Mouse (Mus musculus) neural tube, embryonic 14.5 days (tissue): ENCODE results near the gene Pycr1. TPM values are rescaled to one million over a fixed set of nuclear protein-coding genes. Genes with fewer than 3 reads are reported as not detected.
A peak's percentile ranks its signal among the peaks of the same experiment; 100 is the strongest.

Experiments
- ATAC-seq: fragments of 200-750 bp; cut with Nextera tagmentation; 2 replicates; pipeline ENCODE4 v1.8.0; 2017; ENCODE audit warnings: low read depth, mild to moderate bottlenecking, moderate TSS enrichment, moderate library complexity
- H3K27ac ChIP-seq: fragments of 300-500 bp; sonication (generic); 2 replicates; pipeline ENCODE4 v1.5.1; 2014; ENCODE audit warnings: low read depth, mild to moderate bottlenecking, control low read depth, low read length, moderate library complexity, mixed read lengths
- H3K27me3 ChIP-seq: fragments of 300-500 bp; sonication (generic); 2 replicates; pipeline ENCODE4 v1.6.1; 2014; ENCODE audit warnings: low read length; ENCODE audit not compliant: control insufficient read depth, insufficient read depth
- H3K36me3 ChIP-seq: fragments of 300-500 bp; sonication (generic); 2 replicates; pipeline ENCODE4 v1.6.1; 2014; ENCODE audit warnings: low read length, mixed read lengths; ENCODE audit not compliant: control insufficient read depth, insufficient read depth
- H3K4me1 ChIP-seq: fragments of 300-500 bp; sonication (generic); 2 replicates; pipeline ENCODE4 v1.6.1; 2014; ENCODE audit warnings: low read length; ENCODE audit not compliant: control insufficient read depth, insufficient read depth
- H3K4me2 ChIP-seq: fragments of 300-500 bp; sonication (generic); 2 replicates; pipeline ENCODE4 v1.6.1; 2014; ENCODE audit warnings: mild to moderate bottlenecking, low read depth, low read length, control low read depth
- H3K4me3 ChIP-seq: fragments of 300-500 bp; sonication (generic); 2 replicates; pipeline ENCODE4 v1.5.1; 2014; ENCODE audit warnings: low read depth, low read length, control low read depth, mixed read lengths
- H3K9ac ChIP-seq: fragments of 300-500 bp; sonication (generic); replicated peaks from 2 replicates; pipeline ENCODE4 v1.6.1; 2014; ENCODE audit warnings: low read depth, mild to moderate bottlenecking, control low read depth, low read length, mixed read lengths
- H3K9me3 ChIP-seq: fragments of 300-500 bp; sonication (generic); 2 replicates; pipeline ENCODE4 v1.6.1; 2016; ENCODE audit warnings: low read length; ENCODE audit not compliant: control insufficient read depth
- WGBS: fragments of 180-500 bp; shearing (Covaris S2); extraction: QIAGEN DNeasy Blood & Tissue Kit; methylation state at CpG from one replicate; pipeline ENCODE4 v1.1.7; 2014; 5-methylcytosine and 5-hydroxymethylcytosine counted together
- polyA plus RNA-seq: library from polyadenylated mRNA; unstranded; fragments of >200 nt; fragmentation: Nextera tagmentation; extraction: Ambion mirVana; gene quantifications from 2 replicates; pipeline ENCODE4 v1.2.1, GENCODE M21; 2014

The Pycr1 gene
- polyA plus RNA-seq, 1 experiment from 2014 or later, result 15.3 TPM

- H3K4me3 ChIP-seq, result peak overlapping the region; percentile 39
- H3K4me1 ChIP-seq, result peaks cover 14% of the 10 kb centered on the region; the same call in 1 of the 2 replicates
- no peaks in the 10 kb centered on the region for H3K27me3 ChIP-seq
- H3K27ac ChIP-seq, result peak overlapping the region; percentile 30; the same call in 1 of the 2 replicates
- WGBS, result under 1% methylated on average over 18 of the region's 18 CpGs
- H3K9me3 ChIP-seq, result no peaks in the 10 kb centered on the region
- no peaks in the 10 kb centered on the region for H3K36me3 ChIP-seq
- H3K9ac ChIP-seq, result peak overlapping the region; percentile 74
- peak; percentile 52 for ATAC-seq
- H3K4me2 ChIP-seq, result peak overlapping the region; percentile 94
Measured at GRCm38 (mm10) chr11:120642939-120643600, 499 bp downstream of the Pycr1 start.

DNA sequence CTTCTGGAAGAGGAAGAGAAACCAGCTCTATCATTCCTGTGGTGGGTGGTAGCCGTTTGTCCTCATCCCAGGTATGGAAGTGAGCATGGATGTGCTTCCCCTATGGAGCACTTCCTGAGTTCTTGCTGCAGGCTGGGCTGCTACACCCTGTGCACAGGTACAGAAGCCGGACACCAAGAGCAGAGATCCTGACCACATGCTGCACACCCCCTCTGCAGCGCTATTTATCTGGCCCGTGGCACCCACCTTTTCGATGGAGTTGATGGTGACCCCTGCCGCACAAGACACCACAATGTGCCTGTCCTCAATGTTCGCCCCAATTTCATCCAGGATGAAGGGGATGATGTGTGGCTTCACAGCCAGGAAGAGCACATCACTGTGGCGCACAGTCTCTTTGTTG, 1.7 kb downstream of the Pycr1 start:
- no peaks in the 10 kb centered on the region for H3K27me3 ChIP-seq
- no peak overlapping the region for H3K4me3 ChIP-seq
- no peak for ATAC-seq
- H3K36me3 ChIP-seq, result no peaks in the 10 kb centered on the region
- WGBS, result 84% methylated on average over 8 of the region's 8 CpGs
- no peak overlapping the region for H3K9ac ChIP-seq
- H3K9me3 ChIP-seq, result no peaks in the 10 kb centered on the region
- H3K4me1 ChIP-seq, result peaks cover 10% of the 10 kb centered on the region; the same call in 1 of the 2 replicates
- no peak overlapping the region for H3K4me2 ChIP-seq
- no peak overlapping the region for H3K27ac ChIP-seq

DNA sequence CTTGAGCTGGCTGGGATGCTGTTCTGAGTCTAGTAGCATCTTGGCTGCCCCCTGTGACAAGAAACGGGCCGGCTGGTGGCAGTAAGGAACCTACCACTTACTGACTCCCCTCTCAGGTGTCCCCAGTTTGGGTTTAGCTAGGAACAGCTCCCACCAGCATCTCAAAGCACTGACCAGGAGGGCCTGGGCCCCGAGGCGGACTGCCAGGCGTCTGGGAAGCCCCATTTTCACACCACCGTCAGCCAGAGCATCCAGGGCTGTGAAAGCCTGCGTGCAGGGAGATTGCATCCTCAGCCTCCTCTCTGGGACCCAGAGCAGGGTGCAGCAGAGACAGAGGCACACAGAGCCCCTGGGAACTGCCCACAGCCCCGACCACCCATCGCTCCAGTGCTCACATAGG, 2.3 kb downstream of the Pycr1 start:
- 68% methylated on average over 9 of the region's 9 CpGs for WGBS
- Histone ChIP-seq H3K9me3 (no peaks in the 10 kb centered on the region), H3K27ac (no peak overlapping the region), H3K36me3 (no peaks in the 10 kb centered on the region), H3K4me3 (no peak overlapping the region), H3K27me3 (no peaks in the 10 kb centered on the region), H3K4me2 (no peak overlapping the region), H3K4me1 (peaks cover 10% of the 10 kb centered on the region; the same call in 1 of the 2 replicates), H3K9ac (no peak overlapping the region)
- no peak for ATAC-seq

DNA sequence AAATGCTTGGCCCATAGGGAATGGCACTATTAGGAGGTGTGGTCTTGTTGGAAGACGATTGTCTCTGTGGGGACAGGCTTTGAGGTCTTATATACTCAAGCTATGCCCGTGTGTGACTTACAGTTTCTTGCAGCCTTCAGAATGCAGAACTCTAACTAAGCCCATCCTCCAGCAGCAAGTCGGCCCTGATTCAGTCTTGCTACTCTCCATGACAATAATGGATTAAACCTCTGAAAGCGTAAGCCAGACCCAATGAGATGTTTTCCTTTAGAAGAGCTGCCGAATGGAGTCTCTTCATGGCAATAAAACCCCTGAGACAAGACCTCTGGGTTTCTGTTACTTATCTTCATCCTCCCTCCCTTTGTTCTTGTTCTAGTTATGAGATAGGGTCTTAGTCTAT, 8.8 kb downstream of the Pycr1 start:
- Histone ChIP-seq H3K4me2 (no peak overlapping the region), H3K9me3 (no peaks in the 10 kb centered on the region), H3K9ac (no peak overlapping the region), H3K4me3 (no peak overlapping the region), H3K27me3 (no peaks in the 10 kb centered on the region), H3K4me1 (peaks cover 13% of the 10 kb centered on the region), H3K36me3 (no peaks in the 10 kb centered on the region), H3K27ac (no peak overlapping the region)
- ATAC-seq, result no peak
- WGBS, result 80% methylated on average over 5 of the region's 5 CpGs

GRCm38 (mm10) chr11:120633520-120634343, 9.8 kb downstream of the Pycr1 start, which contains the start of gene Mafg:
TSS of gene Mafg (minus strand) at chr11:120633600.
- Histone ChIP-seq H3K4me1 (peaks cover 15% of the 10 kb centered on the region), H3K4me2 (peak within 1 kb of the TSS; percentile 97), H3K9me3 (no peaks in the 10 kb centered on the region), H3K27me3 (no peaks in the 10 kb centered on the region), H3K9ac (peak within 1 kb of the TSS; percentile 93), H3K36me3 (0 out of 2 replicates have a peak, but pooled peaks cover 5% of the 10 kb centered on the region), H3K4me3 (peak within 1 kb of the TSS; percentile 88), H3K27ac (peak within 1 kb of the TSS; percentile 87)
- ATAC-seq, result peak; percentile 93
- WGBS, result 10% methylated on average over 58 of the region's 58 CpGs

DNA sequence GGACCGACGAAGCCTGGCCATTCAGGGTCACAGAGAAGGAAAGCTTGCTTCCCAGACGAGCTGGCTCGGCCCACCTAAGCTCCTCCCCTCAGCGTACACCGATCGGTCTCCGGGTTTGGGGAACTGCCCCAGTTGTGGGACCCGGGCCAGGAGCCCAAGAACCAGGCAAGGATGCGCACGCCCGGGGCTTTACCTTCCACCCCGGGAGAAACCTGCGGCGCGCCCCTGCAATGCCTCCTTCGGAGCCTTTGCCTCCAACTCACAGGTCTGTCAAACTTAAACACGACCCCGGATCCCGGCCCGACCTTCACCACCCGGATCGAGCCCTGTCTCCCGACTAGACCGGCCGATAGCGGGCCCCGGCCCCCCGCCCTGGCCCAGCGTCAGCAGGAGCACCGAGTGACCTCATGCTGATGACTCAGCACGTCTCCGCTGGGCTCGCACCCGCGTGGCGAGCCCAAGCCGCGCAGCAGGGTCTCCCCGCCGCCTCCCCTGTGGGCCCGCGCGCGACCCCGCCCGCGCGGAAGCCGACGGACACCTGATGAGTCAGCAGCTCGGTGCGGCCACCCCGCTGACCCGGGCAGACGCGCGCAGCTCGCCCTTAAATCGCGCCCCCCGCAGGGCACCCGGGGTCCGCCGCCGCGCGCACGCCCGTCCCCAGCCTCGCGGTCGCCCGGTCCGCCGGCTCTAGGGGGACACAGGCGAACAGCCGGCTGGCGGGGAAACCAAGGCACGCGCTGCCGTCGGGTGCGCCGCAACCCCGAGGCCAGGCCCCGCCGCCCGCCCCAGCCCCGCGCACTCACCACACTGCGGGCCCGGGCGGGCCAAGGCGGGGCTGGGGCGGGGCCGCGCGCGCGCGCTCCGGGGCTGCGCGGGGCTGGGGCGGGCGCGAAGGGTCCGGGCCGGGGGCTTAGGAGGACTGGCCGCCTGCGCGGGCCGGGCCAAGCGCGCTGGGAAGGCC, 10.7 kb downstream of the Pycr1 start:
- ATAC-seq, result peak; percentile 83
- Histone ChIP-seq H3K4me3 (peak overlapping the region; percentile 88), H3K9me3 (no peaks in the 10 kb centered on the region), H3K36me3 (0 out of 2 replicates have a peak, but pooled peaks cover 5% of the 10 kb centered on the region), H3K4me1 (peaks cover 15% of the 10 kb centered on the region), H3K9ac (peak overlapping the region; percentile 93), H3K4me2 (peak overlapping the region; percentile 97), H3K27me3 (no peaks in the 10 kb centered on the region), H3K27ac (peak overlapping the region; percentile 87)
- WGBS, result under 1% methylated on average over 55 of the region's 116 CpGs

DNA sequence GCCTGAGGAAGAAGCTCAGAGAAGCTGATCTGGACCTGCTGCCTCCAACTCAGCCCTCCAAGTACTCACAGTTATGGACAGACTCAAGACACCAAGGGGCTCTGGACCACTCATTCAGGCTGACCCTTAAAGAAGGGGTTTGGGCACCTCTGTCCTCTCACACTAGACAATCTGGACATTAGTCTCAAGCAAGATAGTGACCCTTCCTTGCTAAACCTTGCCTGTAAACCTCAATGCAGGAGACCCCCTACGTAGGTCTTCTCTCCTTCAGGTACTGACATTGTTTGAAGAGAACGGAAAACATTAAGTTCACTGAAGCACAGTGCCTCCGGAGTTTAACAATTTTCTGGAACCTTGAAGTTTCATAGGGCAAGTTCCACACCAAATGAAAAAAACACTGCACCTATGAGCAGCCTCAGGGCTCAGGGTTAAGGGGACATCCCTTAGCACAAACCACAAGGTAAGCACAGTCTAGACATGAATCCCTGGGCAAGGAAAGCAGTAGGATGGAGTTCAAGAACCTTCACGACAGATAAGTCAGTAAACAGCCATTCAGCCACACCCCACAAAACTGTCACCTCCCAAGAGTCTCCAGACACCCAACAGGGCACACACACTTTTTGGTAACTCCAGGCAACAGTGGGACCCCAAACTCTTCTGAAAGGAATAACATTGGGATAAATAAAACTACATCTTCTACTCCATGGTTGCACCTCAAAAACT, 11.7 kb downstream of the Pycr1 start:
- 61% methylated on average over 4 of the region's 4 CpGs for WGBS
- Histone ChIP-seq H3K4me3 (peak overlapping the region; percentile 88), H3K36me3 (0 out of 2 replicates have a peak, but pooled peaks cover 11% of the 10 kb centered on the region), H3K27me3 (no peaks in the 10 kb centered on the region), H3K4me2 (peak overlapping the region; percentile 97), H3K4me1 (peaks cover 15% of the 10 kb centered on the region), H3K9me3 (no peaks in the 10 kb centered on the region), H3K9ac (peak overlapping the region; percentile 93), H3K27ac (no peak overlapping the region)
- no peak for ATAC-seq
